ENCODE assay signal across 13 mouse cellular contexts in the genomic region with DNA sequence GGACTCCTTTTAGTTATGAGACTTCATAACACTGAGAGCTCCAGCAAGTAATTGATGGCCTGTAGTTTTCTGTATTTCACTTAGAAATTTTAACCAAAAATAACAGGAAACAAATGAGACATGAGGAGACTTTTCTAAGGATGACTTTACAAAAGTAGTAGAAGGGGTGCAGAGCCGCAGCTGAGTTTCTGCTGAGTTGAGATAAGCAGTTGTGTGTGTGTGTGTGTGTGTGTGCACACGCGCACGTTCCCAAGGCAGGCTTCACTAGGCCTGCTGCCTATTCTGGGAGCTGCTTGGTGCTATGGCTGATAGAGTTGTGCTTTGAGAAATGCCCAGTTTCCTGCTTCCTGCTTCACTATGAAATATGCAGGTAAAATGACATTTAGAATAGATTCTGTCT. TPM values are rescaled to one million over a fixed set of nuclear protein-coding genes. Genes with fewer than 3 reads are reported as not detected.
DNase-seq lines count a peak whose midpoint lies in the region; ATAC-seq and TF ChIP-seq lines count a peak whose summit lies in the region.
"Had no signal": no experiment of that assay in that cellular context is flagged by ENCODE, and none has a peak within 500 bp of the region (broad histone marks: within the 10 kb centered on the region; RNA-seq: fewer than 3 reads in every experiment).

No protein-coding gene starts in this region.

- peak; percentile 69 for DNase-seq in heart, adult 11 months
- no peak for DNase-seq in heart, postnatal 36 days
- no peak for DNase-seq in lung, postnatal 0 days (ENCODE audit: low spot score)
- no peak for DNase-seq in lung, postnatal 14 days
- DNase-seq in embryo, embryonic 10 days (ENCODE audit: low spot score) = no peak
- DNase-seq in adrenal gland, postnatal 25 days = no peak
- DNase-seq: lung, postnatal 4 days; right cerebral cortex, postnatal 25 days had no signal

- TF ChIP-seq EP300 in lung, postnatal 0 days (IDR thresholded peaks at IDR 0.05) = no peak

- WGBS in lung, postnatal 0 days = 62% methylated on average over 4 of the region's 4 CpGs
- 80% methylated on average over 4 of the region's 4 CpGs for WGBS in intestine, embryonic 16.5 days

- intact Hi-C loops in heart, postnatal 36 days (cut with DNase I) = no loop called here

- no peaks in the 10 kb centered on the region for H3K9me3 ChIP-seq in lung, postnatal 0 days (ENCODE audit: low read length)
- H3K9me3 ChIP-seq in intestine, embryonic 16.5 days (ENCODE audit: control insufficient read depth, low read length) = no peaks in the 10 kb centered on the region
- H3K9me3 ChIP-seq: hindbrain, embryonic 15.5 days; limb, embryonic 12.5 days had no signal

- no peak overlapping the region for H3K27ac ChIP-seq in lung, postnatal 0 days (ENCODE audit: low read length)
- no peak overlapping the region for H3K27ac ChIP-seq in intestine, embryonic 16.5 days (ENCODE audit: low read length)
- H3K27ac ChIP-seq: hindbrain, embryonic 15.5 days; kidney, postnatal 0 days; limb, embryonic 12.5 days had no signal

- ATAC-seq in lung, postnatal 0 days = peak; percentile 28; the same call in 1 of the 2 replicates
- ATAC-seq in intestine, embryonic 16.5 days = peak; percentile 62; the same call in 1 of the 2 replicates
- ATAC-seq in megakaryocyte-erythroid progenitor cell, adult 5-6 weeks (replicated peaks; ENCODE audit: low FRiP score, low TSS enrichment, poor library complexity, severe bottlenecking) = peak; percentile 94

- H3K4me3 ChIP-seq in lung, postnatal 0 days (ENCODE audit: low read depth, low read length) = no peak overlapping the region
- H3K4me3 ChIP-seq in intestine, embryonic 16.5 days (ENCODE audit: low read length) = no peak overlapping the region
- H3K4me3 ChIP-seq: hindbrain, embryonic 15.5 days; limb, embryonic 12.5 days had no signal

- no peak for TF ChIP-seq CTCF in lung, postnatal 0 days (IDR thresholded peaks at IDR 0.05)

- no peak overlapping the region for H3K9ac ChIP-seq in lung, postnatal 0 days (replicated peaks; ENCODE audit: low read depth)
- H3K9ac ChIP-seq in intestine, embryonic 16.5 days (ENCODE audit: low read depth, low read length) = no peak overlapping the region
- H3K9ac ChIP-seq: hindbrain, embryonic 15.5 days; limb, embryonic 12.5 days had no signal

- H3K4me1 ChIP-seq in lung, postnatal 0 days (ENCODE audit: insufficient read depth, low read depth, low read length) = no peaks in the 10 kb centered on the region
- no peaks in the 10 kb centered on the region for H3K4me1 ChIP-seq in intestine, embryonic 16.5 days (ENCODE audit: control insufficient read depth, insufficient read depth, low read length)
- H3K4me1 ChIP-seq: limb, embryonic 12.5 days had no signal

- no peaks in the 10 kb centered on the region for H3K27me3 ChIP-seq in lung, postnatal 0 days (replicated peaks; ENCODE audit: insufficient read depth, low read length)
- no peaks in the 10 kb centered on the region for H3K27me3 ChIP-seq in intestine, embryonic 16.5 days (replicated peaks; ENCODE audit: control insufficient read depth, insufficient read depth, low read length)
- H3K27me3 ChIP-seq: hindbrain, embryonic 15.5 days; limb, embryonic 12.5 days had no signal

- no peak overlapping the region for H3K4me2 ChIP-seq in lung, postnatal 0 days (replicated peaks; ENCODE audit: low read depth, low read length)
- H3K4me2 ChIP-seq in intestine, embryonic 16.5 days (ENCODE audit: low read depth, low read length) = no peak overlapping the region
- H3K4me2 ChIP-seq: hindbrain, embryonic 15.5 days; limb, embryonic 12.5 days had no signal

- H3K36me3 ChIP-seq in lung, postnatal 0 days (ENCODE audit: insufficient read depth, low read length) = no peaks in the 10 kb centered on the region
- H3K36me3 ChIP-seq in intestine, embryonic 16.5 days (ENCODE audit: control insufficient read depth, insufficient read depth, low read length) = no peaks in the 10 kb centered on the region
- H3K36me3 ChIP-seq: hindbrain, embryonic 15.5 days; limb, embryonic 12.5 days had no signal

RNA-seq across cellular contexts. Expression of gene St7, which starts 50.6 kb away (rescaled TPM):
- total RNA-seq in heart, postnatal 36 days (2021) = 10 to 100 TPM; 15.6 to 17.4 TPM
- 23.7 and 24.5 TPM in 2 replicates for polyA plus RNA-seq in lung, postnatal 0 days (2015; fragmentation: Nextera tagmentation; extraction: Ambion mirVana)
- 20.5 and 21.8 TPM in 2 replicates for polyA plus RNA-seq in intestine, embryonic 16.5 days (2015; fragmentation: Nextera tagmentation; extraction: Ambion mirVana)
- 43.4 and 60.5 TPM in 2 replicates for total RNA-seq in megakaryocyte-erythroid progenitor cell, adult 5-6 weeks (2014; fragmentation: Nextera tagmentation)
- total RNA-seq in megakaryocyte-erythroid progenitor cell, adult 5-6 weeks (2017) = 38.4 and 38.6 TPM in 2 replicates
- total RNA-seq in adrenal gland, postnatal 25 days (2021) = 29.0 and 31.5 TPM in 2 replicates

Comparison
In these comparisons a context has a peak if more than half of its experiments do, and no peak if none do; other contexts are left out.
1. ATAC-seq: peak in every context shown above with its lines; median percentile 94 in megakaryocyte-erythroid progenitor cell, adult 5-6 weeks; 62 in intestine, embryonic 16.5 days; 28 in lung, postnatal 0 days.